Mouse (Mus musculus): ENCODE measurements at regions not wholly inside any gene's neighbourhood (a gene's known extent, or its start where the extent isn't known, plus 50 kb on each side); places are given as distances from the start of the nearest gene placed in this dataset.

DNA sequence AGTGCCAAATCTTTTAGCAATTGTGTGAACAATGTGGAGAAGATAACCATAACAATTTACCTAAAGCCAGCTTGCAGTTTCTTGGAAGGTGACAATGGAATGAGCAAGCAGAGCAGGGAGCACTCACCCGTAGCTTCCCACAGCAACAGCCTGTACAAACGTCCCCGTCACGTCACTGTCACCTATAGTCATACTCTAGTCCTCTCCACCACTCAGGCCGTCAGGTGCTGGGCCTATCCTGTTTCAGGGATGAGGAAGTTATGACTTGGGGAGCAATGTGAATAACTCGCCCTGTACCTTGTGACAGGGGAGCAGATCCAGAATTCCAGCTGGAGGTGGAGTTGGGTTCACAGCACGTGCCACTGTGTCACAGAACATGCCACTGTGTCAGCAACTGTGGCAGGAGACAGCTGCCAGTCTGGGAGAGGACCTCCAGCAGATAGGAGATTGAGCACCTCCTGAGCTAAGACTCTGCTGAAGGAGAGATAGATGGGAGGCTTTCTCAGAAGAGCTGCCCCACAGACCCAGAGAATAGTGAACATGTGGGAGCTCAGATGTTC lies 73.4 kb upstream of the Egln3 start:
- DNase-seq (ENCODE audit: low spot score in 2 of 2) = no peak

DNA sequence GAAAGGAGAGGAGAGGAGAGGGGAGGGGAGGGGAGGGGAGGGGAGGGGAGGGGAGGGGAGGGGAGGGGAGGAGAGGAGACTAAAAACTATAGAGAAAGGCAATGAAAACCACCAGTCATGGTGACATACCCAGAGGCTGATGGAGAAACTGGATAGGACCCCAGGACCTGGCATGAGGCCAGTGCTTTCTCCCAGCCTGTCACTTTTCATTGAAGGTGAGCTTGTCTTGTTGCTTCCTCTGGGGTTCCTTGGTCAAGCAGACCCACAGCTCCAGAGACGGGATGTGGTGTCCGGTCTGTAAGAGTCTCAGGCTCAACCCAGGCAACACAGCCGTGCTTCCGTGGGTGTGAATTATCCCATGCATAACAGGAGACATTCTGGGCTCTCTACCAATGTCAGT lies 69.8 kb upstream of the Egln3 start:
- no peak for DNase-seq (ENCODE audit: low spot score in 2 of 2)

DNA sequence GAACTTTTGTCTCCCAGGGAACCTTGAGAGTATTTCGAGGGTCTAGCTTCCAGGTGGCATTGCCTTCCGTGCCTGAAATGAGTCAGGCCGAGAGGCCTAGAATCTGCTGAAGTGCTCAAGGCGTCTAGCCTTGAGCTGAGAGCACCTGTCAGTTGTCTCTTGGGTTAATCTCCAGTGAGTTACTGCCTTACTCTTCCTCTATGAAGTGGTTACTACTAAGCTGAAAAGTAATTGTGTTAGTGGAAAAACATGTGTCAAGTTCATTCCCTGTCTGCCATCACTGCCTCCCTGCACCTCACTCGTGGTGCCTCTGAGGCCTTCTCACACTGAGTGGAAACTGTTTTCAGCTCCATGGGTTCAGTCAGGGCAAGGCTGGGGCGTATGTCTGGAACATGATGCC lies 69.0 kb upstream of the Egln3 start:
- no peak for DNase-seq (ENCODE audit: low spot score in 2 of 2)

DNA sequence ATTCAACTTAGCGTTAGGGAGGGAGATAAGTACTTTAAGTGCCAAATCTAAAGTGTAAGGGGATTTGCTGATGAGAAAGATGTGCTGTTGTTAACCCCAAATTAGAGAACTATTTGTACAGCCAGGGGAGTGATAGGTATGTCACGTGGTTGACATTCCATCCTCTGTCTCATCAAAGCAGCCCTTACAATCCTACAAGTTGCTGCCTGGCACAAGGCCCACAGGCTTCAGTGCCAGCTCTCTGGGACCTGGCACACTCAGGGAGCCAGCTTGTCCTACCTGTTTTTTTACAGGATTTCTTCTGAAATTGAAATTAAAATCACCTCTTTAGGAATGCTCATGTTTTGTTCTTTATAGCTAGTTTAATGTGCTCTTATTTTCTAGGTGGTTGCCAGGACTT lies 68.6 kb upstream of the Egln3 start:
- no peak for DNase-seq (ENCODE audit: low spot score in 2 of 2)

DNA sequence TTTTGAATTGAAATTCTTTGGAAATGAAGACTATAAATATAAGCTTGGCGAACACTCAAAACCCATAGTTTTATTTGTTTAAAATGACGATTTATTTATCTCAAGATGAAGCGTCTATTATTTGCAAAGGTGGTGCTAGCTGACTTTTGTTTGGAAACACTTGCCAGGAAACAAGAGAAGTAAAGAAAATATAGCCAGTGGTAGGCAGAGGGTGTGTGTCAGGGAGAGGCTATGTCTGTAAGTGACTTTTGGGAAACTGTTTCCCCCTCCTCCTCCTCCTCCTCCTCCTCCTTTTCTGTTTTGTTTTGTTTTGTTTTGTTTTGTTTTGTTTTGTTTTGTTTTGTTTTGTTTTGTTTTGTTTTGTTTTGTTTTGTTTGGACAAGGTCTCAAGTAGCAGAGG lies 62.2 kb upstream of the Egln3 start:
- DNase-seq (ENCODE audit: low spot score in 2 of 2) = no peak

DNA sequence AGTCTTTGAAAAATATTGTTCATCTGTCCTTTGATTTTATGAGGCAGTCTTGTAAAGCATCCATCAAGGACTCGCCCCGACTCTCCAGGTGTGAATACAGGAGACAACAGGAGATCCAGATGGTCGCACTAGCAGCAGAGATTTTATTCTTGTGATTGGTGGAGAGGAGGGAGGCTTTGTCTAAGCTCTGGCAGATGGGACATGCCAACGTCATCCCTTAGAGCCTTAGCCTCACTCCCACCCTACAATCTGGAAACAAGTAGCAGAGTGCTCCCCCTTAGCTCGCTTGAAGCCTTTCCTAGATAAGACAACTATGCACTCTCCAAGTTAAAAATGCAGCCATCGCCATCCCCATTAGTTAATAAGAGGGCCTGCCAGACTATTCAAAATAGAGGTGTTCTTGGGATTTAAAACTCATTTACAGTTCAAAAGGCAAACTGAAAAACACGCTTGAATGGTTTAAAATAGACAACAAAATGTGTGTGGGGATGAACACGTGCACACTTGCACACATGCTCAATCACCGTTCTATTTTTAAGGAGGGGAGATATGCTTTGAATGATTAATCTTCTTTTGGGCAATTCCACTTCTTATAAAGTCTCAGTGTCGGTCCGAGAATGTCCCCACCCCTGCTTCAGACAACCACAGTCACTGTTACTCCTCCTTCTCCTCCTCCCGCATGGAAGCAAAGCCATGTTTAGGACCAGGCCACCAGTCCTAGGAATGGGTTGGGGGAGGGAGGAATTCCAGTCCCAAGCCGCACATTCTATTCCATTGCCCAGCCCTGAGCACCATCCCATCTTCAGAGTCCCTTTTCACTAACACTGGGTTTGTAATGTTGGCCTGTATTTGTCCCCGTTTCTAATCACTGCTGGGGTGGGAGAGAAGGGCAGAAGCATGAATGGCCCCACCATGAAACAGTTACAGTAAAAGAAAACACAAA lies 61.5 kb upstream of the Egln3 start:
- no peak for DNase-seq (ENCODE audit: low spot score in 2 of 2)

DNA sequence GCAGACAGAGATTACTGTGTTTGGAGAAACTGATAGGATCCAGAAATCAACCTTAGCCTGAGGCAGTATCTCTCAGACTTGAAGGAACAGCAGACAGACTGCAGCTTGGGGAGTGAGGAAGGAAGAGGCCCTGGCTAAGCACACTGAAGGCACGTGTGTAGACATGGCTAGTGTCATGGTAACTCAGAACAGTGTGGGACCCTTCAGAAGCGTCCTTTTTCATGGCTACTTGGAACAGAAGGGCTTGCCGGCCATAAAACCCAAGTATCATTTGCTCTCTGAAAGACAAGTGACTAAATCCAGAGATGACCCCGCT lies 60.7 kb upstream of the Egln3 start:
- DNase-seq (ENCODE audit: low spot score in 2 of 2) = no peak

DNA sequence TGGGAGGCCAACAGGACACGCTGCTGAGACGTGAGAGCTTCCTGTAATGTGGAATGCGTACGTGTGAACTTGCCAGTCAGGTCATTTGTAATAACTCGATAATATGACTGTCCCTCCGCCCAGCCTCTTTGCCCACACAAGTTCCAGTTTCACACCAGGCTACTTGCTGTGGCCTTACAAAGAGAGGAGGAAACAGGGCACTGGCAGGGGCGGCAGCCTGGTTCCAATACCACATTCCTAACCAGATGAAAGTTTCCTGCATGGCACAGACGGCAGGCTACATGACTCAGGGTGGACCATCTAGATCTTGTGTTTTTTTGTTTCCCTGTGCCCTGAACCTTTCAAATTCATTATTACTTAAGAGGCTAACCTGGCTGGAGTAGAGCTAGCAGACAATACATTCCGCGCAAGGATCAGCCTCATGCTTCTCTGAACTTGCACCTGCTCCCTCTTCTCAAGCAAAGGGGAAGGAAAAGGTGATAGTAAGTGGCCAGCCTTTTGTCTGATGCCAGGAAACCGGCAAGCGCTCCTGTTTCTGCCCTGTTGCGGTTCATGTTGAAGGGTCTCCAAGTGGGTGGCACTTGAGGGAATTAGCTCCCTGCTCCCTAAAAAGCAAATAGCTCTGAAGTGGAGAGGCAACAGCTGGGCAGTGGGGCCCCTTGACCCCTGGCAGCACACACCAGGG lies 60.2 kb upstream of the Egln3 start:
- no peak for DNase-seq (ENCODE audit: low spot score in 2 of 2)

DNA sequence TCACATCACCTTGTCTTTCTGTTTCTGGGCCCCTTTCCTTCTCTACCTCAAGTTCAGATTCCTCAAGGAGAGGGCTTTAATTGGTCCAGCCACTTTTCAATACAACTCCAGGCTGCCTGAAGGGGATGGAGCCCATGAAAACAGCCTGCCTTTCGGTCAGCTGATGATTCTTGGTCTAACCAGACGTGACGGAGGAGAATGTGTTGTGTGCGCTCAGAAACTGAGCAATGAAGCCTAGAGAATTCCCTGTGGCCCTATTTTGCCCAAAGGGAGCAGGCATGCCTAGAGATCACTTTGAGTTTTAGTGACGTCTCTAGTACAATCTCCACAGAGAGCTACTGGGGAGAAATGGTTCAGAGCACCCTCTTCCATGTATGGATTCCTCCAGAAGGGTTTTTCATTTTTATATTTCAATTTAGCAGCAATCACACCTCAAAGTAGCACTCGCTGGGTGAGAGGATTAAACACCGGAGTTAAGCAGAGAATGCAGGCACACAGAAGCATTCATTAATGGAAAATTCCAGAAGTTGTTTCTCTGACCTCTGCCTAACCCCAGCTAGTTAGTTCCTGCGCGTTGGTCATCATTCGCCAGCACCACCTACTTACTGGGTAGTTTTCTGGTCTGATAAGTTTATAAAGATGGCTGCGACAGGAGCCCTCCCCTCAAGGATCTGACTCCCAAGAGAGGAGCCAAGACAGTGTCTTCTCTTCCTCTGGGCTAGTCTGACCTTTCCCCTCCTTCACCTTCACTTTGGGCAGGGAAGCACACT lies 58.8 kb upstream of the Egln3 start:
- no peak for DNase-seq (ENCODE audit: low spot score in 2 of 2)

DNA sequence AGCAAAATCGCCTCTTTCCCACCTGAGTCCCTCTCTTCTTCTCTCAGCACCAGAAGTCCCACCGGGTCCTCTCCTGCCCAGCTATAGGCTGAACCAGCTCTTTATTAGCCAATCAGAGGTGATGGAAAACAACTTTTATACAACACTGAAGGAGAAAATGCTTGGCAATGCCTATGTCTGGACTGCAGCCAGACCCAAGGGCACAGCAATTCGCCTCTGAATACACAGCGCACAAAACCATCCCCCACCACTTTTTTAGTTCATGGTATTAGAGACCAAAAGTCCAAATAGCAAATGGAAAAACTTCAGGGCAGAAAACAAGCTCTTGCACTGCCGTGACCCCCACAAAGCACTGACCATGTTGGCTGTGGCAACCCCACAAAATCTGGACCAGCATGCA lies 57.8 kb upstream of the Egln3 start:
- DNase-seq (ENCODE audit: low spot score in 2 of 2) = no peak

DNA sequence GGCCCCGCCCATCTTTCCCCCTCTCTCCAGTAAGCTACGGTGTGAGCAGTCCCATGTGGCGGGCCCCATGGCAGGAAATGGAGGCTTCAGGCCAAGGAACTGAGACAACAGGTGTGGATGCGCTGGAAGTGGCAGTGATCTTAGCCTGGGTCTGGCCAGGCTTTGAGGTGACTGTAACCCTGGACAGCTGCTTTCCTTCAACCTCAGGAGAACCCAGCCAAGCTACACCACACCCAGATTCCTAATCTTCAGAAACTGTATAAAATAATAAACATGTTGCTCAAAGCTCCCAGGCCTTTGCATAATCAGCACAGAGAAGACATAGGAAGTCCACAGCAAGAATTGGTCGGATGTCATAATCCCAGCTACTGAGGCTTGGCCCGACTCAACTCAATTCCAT lies 56.8 kb upstream of the Egln3 start:
- DNase-seq (ENCODE audit: low spot score in 2 of 2) = no peak

DNA sequence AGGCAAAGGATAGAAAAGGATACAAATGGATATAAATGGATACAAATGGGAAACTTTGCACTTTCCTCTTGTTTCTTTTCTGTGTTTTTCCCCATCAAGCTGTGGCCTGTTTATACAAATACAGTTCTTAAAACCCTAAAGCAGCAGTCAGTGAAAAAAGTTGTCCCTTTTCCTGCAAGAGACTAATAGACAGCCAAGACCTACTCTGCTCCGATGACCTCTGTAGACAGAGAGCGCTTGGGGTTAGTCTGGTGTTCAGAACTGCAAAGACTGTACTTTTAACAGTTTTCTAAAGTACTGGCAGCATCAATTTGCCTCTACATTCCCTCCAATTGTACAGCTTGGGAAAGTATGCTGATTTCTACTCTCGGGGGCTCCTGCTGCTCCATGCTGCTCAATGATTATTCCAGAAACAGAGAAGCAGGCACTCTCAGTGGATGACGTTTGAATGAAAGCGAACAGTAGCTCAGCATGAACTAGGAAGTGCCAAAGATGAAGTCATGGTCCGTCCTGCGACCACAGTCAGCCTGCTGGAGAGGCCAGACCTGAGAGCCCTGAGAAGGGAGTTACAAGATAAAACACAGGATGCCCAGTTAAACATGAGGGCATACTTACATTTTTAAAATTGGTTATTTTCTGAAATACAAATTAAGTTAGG lies 54.2 kb upstream of the Egln3 start:
- DNase-seq (ENCODE audit: low spot score in 2 of 2) = no peak

DNA sequence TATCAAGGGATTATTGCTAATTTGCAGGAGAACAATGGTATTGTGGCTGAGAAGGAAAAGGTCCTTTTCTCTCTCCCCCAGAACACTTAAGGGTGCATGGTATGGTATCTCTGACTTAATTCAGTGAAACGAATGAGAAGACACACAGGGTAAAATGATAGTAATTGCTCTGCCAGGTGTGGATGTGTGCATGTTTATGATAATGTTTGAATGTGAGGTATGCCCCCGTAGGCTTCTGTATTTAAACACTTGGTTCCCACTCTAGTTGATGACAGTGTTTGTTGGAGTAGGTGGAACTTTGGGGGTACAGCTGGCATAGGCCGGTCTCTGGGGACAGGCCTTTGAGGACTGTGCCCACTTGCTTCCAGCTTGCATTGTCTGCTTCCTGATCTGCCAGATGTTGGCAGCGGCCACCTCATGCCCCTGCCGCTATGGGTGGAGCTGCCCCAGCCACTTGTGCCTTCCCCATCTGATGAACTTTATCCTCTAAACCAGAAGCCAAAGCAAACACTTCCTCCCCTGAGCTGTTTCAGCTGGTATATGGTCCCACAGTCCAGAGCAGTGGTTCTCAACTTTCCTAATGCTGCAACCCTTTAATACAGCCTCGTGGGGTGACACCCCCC lies 53.0 kb upstream of the Egln3 start:
- DNase-seq (ENCODE audit: low spot score in 2 of 2) = no peak
